In the genomic region with DNA sequence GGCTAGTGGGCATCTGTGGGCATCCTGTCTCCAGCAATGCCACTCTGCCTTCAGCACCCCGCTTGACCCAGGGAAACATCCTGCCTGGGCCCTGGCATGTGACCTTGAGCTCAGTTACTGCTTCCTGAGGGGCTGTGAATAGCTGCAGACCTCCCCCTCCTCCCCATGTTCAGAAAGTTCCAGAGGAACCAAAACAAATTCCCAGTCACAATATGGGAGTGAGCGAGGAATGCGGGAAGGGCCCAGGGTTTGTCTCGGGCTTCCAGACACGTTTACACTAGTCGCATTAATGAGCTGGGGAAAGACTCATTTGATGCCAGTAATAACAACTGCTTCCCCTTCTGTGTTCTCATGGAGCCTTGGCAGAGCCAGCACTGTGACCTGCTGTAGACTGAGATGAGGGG, we compare ENCODE assay signal across 9 mouse cellular contexts.
DNase-seq lines count a peak whose midpoint lies in the region; ATAC-seq and TF ChIP-seq lines count a peak whose summit lies in the region.
"Had no signal": no experiment of that assay in that cellular context is flagged by ENCODE, and none has a peak within 500 bp of the region (broad histone marks: within the 10 kb centered on the region; RNA-seq: fewer than 3 reads in every experiment).

No protein-coding gene starts in this region.

- H3K4me1 ChIP-seq in embryonic facial prominence, embryonic 14.5 days (ENCODE audit: control insufficient read depth, insufficient read depth, low read length): no peaks in the 10 kb centered on the region
- H3K4me1 ChIP-seq in lung, embryonic 16.5 days (replicated peaks; ENCODE audit: control insufficient read depth, insufficient read depth, low read length): peaks cover 7% of the 10 kb centered on the region; the same call in 1 of the 2 replicates
- no peaks in the 10 kb centered on the region for H3K4me1 ChIP-seq in thymus, adult 2 months (replicated peaks; ENCODE audit: control insufficient read depth, insufficient read depth, low read length)

- no peak overlapping the region for H3K27ac ChIP-seq in left cerebral cortex, adult 2 months
- H3K27ac ChIP-seq in embryonic facial prominence, embryonic 14.5 days (replicated peaks; ENCODE audit: low read depth, low read length): peak overlapping the region; percentile 39; the same call in 1 of the 2 replicates
- peak overlapping the region; percentile 68 for H3K27ac ChIP-seq in lung, embryonic 16.5 days (ENCODE audit: low read length)
- no peak overlapping the region for H3K27ac ChIP-seq in thymus, adult 2 months (ENCODE audit: control insufficient read depth, insufficient read depth, low read length)

- peak; percentile 14 for DNase-seq in left cerebral cortex, postnatal 4 days
- DNase-seq in left cerebral cortex, adult 2 months (ENCODE audit: extremely low spot score in 1 of 2, low spot score in 2 of 2): no peak
- peak; percentile 67 for DNase-seq in embryonic facial prominence, embryonic 14.5 days (ENCODE audit: low spot score)
- peak; percentile 39 for DNase-seq in kidney, adult 18-20 months
- DNase-seq in urinary bladder, adult 18-20 months (ENCODE audit: low spot score in 2 of 2): no peak
- DNase-seq in thymus, postnatal 25 days: no peak
- DNase-seq in thymus, adult 2 months: no peak
- DNase-seq: gastrocnemius, postnatal 14 days had no signal

- no peaks in the 10 kb centered on the region for H3K9me3 ChIP-seq in embryonic facial prominence, embryonic 14.5 days (ENCODE audit: control insufficient read depth, low read length)
- no peaks in the 10 kb centered on the region for H3K9me3 ChIP-seq in lung, embryonic 16.5 days (ENCODE audit: control insufficient read depth, low read length)

- H3K27me3 ChIP-seq in embryonic facial prominence, embryonic 14.5 days (replicated peaks; ENCODE audit: control insufficient read depth, insufficient read depth, low read length): no peaks in the 10 kb centered on the region
- H3K27me3 ChIP-seq in lung, embryonic 16.5 days (ENCODE audit: control insufficient read depth, insufficient read depth, low read depth, low read length): no peaks in the 10 kb centered on the region
- H3K27me3 ChIP-seq in thymus, adult 2 months (ENCODE audit: control insufficient read depth, insufficient read depth, low read length): no peaks in the 10 kb centered on the region

- H3K36me3 ChIP-seq in embryonic facial prominence, embryonic 14.5 days (ENCODE audit: control insufficient read depth, insufficient read depth, low read length): no peaks in the 10 kb centered on the region
- H3K36me3 ChIP-seq in lung, embryonic 16.5 days (ENCODE audit: control insufficient read depth, insufficient read depth, low read length): no peaks in the 10 kb centered on the region
- no peaks in the 10 kb centered on the region for H3K36me3 ChIP-seq in thymus, adult 2 months (ENCODE audit: control insufficient read depth, insufficient read depth, low read length)

- intact Hi-C loops in left cerebral cortex, postnatal 4 days (cut with DNase I): no loop called here
- intact Hi-C loops in left cerebral cortex, adult 2 months (cut with DNase I): no loop called here

- no peak for ATAC-seq in embryonic facial prominence, embryonic 14.5 days (ENCODE audit: low read depth)
- peak; percentile 70 for ATAC-seq in lung, embryonic 16.5 days (ENCODE audit: low read depth)

- no peak overlapping the region for H3K4me2 ChIP-seq in embryonic facial prominence, embryonic 14.5 days (ENCODE audit: low read depth, low read length)
- H3K4me2 ChIP-seq in lung, embryonic 16.5 days (ENCODE audit: low read depth, low read length): no peak overlapping the region

- WGBS in embryonic facial prominence, embryonic 14.5 days: 49% methylated on average over 6 of the region's 6 CpGs
- 33% methylated on average over 6 of the region's 6 CpGs for WGBS in lung, embryonic 16.5 days
- 90% methylated on average over 6 of the region's 6 CpGs for WGBS in thymus, adult 2 months

- TF ChIP-seq POLR2A in thymus, adult 2 months (IDR thresholded peaks at IDR 0.05; ENCODE audit: control insufficient read depth, extremely low read depth, insufficient read depth, low read length, poor library complexity): no peak

- H3K9ac ChIP-seq in embryonic facial prominence, embryonic 14.5 days (ENCODE audit: low read depth, low read length): no peak overlapping the region
- no peak overlapping the region for H3K9ac ChIP-seq in lung, embryonic 16.5 days (ENCODE audit: low read length)

- H3K4me3 ChIP-seq in left cerebral cortex, adult 2 months: no peak overlapping the region
- H3K4me3 ChIP-seq in embryonic facial prominence, embryonic 14.5 days (ENCODE audit: low read depth, low read length): no peak overlapping the region
- no peak overlapping the region for H3K4me3 ChIP-seq in lung, embryonic 16.5 days (ENCODE audit: low read length)
- H3K4me3 ChIP-seq in thymus, adult 2 months (ENCODE audit: control insufficient read depth, insufficient read depth, low read length): no peak overlapping the region

- TF ChIP-seq CTCF in left cerebral cortex, adult 2 months (IDR thresholded peaks at IDR 0.05): no peak
- TF ChIP-seq CTCF in thymus, adult 2 months (IDR thresholded peaks at IDR 0.05; ENCODE audit: borderline replicate concordance, control insufficient read depth, extremely low read depth, insufficient read depth, low read length, poor library complexity): no peak

Comparison
In these comparisons a context has a peak if more than half of its experiments do, and no peak if none do; other contexts are left out.
1. DNase-seq: peak in left cerebral cortex, postnatal 4 days (single experiment), embryonic facial prominence, embryonic 14.5 days (single experiment) and kidney, adult 18-20 months (single experiment); none in left cerebral cortex, adult 2 months (0 of 2), urinary bladder, adult 18-20 months (0 of 2), thymus, postnatal 25 days (single experiment) and thymus, adult 2 months (single experiment).
2. H3K27ac ChIP-seq: peak in embryonic facial prominence, embryonic 14.5 days (single experiment) and lung, embryonic 16.5 days (single experiment); none in left cerebral cortex, adult 2 months (single experiment) and thymus, adult 2 months (single experiment).